Mouse (Mus musculus): ENCODE results near the gene AC161166.1. TPM values are rescaled to one million over a fixed set of nuclear protein-coding genes. Genes with fewer than 3 reads are reported as not detected.

Gene AC161166.1
- total and polyA plus RNA-seq, 2 experiments from 2014 or later = 0.10 TPM; not detected in 1

GRCm38 (mm10) chr7:24478911-24479310, 33.3 kb downstream of the AC161166.1 start:
- no peaks in the 10 kb centered on the region for H3K9me3 ChIP-seq (replicated peaks; ENCODE audit: control insufficient read depth, low read length)
- H3K4me2 ChIP-seq (ENCODE audit: low read depth, low read length) = no peak overlapping the region
- TF ChIP-seq EP300 (IDR thresholded peaks at IDR 0.05; ENCODE audit: low read depth) (no peak), CTCF (IDR thresholded peaks at IDR 0.05; ENCODE audit: low read depth) (no peak)
- ATAC-seq (ENCODE audit: insufficient read depth, low read depth) (no peak), DNase-seq (ENCODE audit: low spot score) (no peak)
- WGBS = 76% methylated on average over 5 of the region's 5 CpGs
- peaks cover 26% of the 10 kb centered on the region for H3K27me3 ChIP-seq (ENCODE audit: control insufficient read depth, insufficient read depth, low read length)
- no peak overlapping the region for H3K9ac ChIP-seq (replicated peaks; ENCODE audit: low read depth, low read length)
- H3K27ac ChIP-seq (ENCODE audit: low read depth) = no peak overlapping the region
- H3K36me3 ChIP-seq (replicated peaks; ENCODE audit: control insufficient read depth, insufficient read depth, low read length) = 0 out of 2 replicates have a peak, but pooled peaks cover 3% of the 10 kb centered on the region
- H3K4me1 ChIP-seq (ENCODE audit: control insufficient read depth, insufficient read depth) = peaks cover 6% of the 10 kb centered on the region; the same call in 1 of the 2 replicates
- H3K4me3 ChIP-seq (ENCODE audit: low read depth, low read length) = no peak overlapping the region

DNA sequence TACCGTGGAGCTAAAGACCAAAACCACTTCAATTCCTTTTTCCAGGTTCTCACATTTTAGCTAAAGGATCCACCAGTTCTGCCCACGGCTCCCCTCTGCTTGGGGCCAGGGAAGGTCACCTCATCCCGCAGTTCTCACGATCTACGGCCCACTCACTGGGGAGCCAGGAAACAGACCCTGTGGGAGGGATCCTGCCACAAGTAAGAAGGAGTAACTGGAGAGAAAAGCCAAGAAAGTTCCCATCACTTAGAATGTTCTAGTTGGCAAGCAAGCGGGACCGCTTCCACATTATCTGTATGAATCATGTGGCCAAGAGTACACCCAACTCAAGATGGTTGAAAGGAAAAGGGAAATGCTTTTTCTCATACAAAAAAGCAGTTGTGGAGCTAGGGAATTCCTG, 35.4 kb downstream of the AC161166.1 start:
- Histone ChIP-seq H3K4me1 (ENCODE audit: control insufficient read depth, insufficient read depth) (peaks cover 6% of the 10 kb centered on the region; the same call in 1 of the 2 replicates), H3K36me3 (replicated peaks; ENCODE audit: control insufficient read depth, insufficient read depth, low read length) (peaks cover 3% of the 10 kb centered on the region; the same call in 1 of the 2 replicates), H3K27ac (ENCODE audit: low read depth) (no peak overlapping the region), H3K27me3 (ENCODE audit: control insufficient read depth, insufficient read depth, low read length) (peaks cover 17% of the 10 kb centered on the region), H3K4me3 (ENCODE audit: low read depth, low read length) (no peak overlapping the region), H3K9ac (replicated peaks; ENCODE audit: low read depth, low read length) (no peak overlapping the region), H3K4me2 (ENCODE audit: low read depth, low read length) (no peak overlapping the region), H3K9me3 (replicated peaks; ENCODE audit: control insufficient read depth, low read length) (no peaks in the 10 kb centered on the region)
- TF ChIP-seq EP300 (IDR thresholded peaks at IDR 0.05; ENCODE audit: low read depth) (no peak), CTCF (IDR thresholded peaks at IDR 0.05; ENCODE audit: low read depth) (no peak)
- ATAC-seq (ENCODE audit: insufficient read depth, low read depth) = no peak
- WGBS = 66% methylated on average over 7 of the region's 7 CpGs
- no peak for DNase-seq (ENCODE audit: low spot score)

DNA sequence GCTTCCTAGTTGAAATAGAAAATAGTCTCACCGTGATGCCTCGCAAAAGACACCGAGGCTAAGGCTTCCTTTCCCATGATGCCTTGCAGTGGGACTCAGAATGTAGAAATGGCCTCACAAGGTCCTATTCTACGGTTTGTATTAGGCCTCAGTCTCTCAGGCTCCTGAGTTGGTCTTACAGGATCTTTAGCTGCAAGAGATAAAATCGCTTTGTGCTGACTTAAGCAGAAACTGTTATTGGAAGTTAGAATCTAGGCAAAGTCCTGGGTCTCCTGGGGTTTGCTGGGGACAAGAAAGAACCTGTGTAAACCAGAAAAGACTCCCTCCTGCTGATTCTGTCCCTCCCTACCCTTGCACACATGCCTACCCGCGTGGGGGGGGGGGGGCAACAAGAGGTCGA, 35.9 kb downstream of the AC161166.1 start:
- Histone ChIP-seq H3K9me3 (replicated peaks; ENCODE audit: control insufficient read depth, low read length) (no peaks in the 10 kb centered on the region), H3K4me2 (ENCODE audit: low read depth, low read length) (no peak overlapping the region), H3K27ac (ENCODE audit: low read depth) (no peak overlapping the region), H3K4me1 (ENCODE audit: control insufficient read depth, insufficient read depth) (0 out of 2 replicates have a peak, but pooled peaks cover 2% of the 10 kb centered on the region), H3K36me3 (replicated peaks; ENCODE audit: control insufficient read depth, insufficient read depth, low read length) (peaks cover 3% of the 10 kb centered on the region; the same call in 1 of the 2 replicates), H3K9ac (replicated peaks; ENCODE audit: low read depth, low read length) (no peak overlapping the region), H3K4me3 (ENCODE audit: low read depth, low read length) (no peak overlapping the region), H3K27me3 (ENCODE audit: control insufficient read depth, insufficient read depth, low read length) (peaks cover 12% of the 10 kb centered on the region)
- 77% methylated on average over 8 of the region's 8 CpGs for WGBS
- TF ChIP-seq CTCF (IDR thresholded peaks at IDR 0.05; ENCODE audit: low read depth) (no peak), EP300 (IDR thresholded peaks at IDR 0.05; ENCODE audit: low read depth) (no peak)
- ATAC-seq (ENCODE audit: insufficient read depth, low read depth) (no peak), DNase-seq (ENCODE audit: low spot score) (no peak)

DNA sequence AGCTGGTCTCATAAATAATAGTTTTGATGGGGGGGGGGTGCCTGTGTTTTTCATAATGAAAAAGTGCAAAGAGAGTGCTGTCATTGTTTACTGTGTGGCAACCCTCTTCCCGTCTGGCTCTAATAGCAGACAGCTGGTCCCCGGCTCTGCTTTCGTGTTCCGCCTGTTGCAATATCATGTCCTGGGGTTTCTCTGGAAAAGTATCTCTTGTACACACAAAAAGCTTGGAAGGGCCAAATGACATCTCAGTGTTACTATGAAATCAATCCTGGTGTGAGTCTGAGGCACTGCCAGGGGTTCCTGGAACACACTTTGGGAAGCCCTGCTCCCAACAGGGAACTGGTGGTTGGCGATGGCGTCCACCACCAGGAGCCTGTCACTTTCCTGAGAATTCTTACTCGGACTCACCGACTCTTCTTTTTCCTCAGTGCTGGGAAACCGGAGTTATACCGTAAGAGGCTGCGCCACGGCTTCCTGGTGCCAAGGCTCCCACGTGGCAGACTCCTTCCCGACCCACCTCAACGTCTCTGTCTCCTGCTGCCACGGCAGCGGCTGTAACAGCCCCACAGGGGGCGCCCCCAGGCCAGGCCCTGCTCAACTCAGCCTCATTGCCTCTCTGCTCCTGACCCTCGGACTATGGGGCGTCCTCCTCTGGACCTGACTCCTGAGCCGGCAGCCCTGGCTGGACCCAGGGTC, 37.3 kb downstream of the AC161166.1 start:
- no peaks in the 10 kb centered on the region for H3K4me1 ChIP-seq (ENCODE audit: control insufficient read depth, insufficient read depth)
- 43% methylated on average over 21 of the region's 21 CpGs for WGBS
- DNase-seq (ENCODE audit: low spot score) (no peak), ATAC-seq (ENCODE audit: insufficient read depth, low read depth) (no peak)
- no peak; the same call in 1 of the 2 replicates for TF ChIP-seq CTCF (IDR thresholded peaks at IDR 0.05; ENCODE audit: low read depth)
- H3K27me3 ChIP-seq (ENCODE audit: control insufficient read depth, insufficient read depth, low read length) = no peaks in the 10 kb centered on the region
- no peak overlapping the region for H3K27ac ChIP-seq (ENCODE audit: low read depth)
- H3K9ac ChIP-seq (replicated peaks; ENCODE audit: low read depth, low read length) = no peak overlapping the region
- no peak overlapping the region for H3K4me3 ChIP-seq (ENCODE audit: low read depth, low read length)
- no peak overlapping the region for H3K4me2 ChIP-seq (ENCODE audit: low read depth, low read length)
- H3K9me3 ChIP-seq (replicated peaks; ENCODE audit: control insufficient read depth, low read length) = no peaks in the 10 kb centered on the region
- peaks cover 3% of the 10 kb centered on the region; the same call in 1 of the 2 replicates for H3K36me3 ChIP-seq (replicated peaks; ENCODE audit: control insufficient read depth, insufficient read depth, low read length)

DNA sequence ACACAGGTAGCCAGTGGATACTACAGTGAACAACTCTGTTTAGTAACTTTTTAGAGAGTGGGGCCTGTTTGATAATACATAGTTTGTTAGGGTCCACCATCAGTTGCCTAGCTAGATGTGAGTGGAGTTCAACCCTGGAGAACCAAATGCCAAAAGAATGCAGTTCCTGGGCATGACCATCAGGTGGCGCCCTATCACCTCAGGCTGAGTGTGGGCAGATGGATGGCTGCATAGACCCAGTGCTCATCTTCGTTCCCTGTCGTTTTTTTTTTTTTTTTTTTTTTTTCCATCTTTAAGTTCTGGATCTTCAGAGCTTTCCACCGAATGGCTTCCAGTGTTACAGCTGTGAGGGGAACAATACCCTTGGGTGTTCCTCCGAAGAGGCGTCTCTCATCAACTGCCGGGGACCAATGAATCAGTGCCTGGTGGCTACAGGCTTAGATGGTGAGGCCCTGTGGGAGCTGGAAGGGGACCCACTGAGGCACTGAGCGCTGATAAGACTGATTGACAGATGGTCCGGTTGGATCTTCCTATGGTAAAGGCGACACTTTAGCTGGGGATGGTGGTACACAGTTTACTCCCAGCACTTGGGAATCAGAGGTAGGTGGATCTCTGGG, 38.2 kb downstream of the AC161166.1 start:
- DNase-seq (ENCODE audit: low spot score) (no peak), ATAC-seq (ENCODE audit: insufficient read depth, low read depth) (peak; percentile 37)
- Histone ChIP-seq H3K36me3 (replicated peaks; ENCODE audit: control insufficient read depth, insufficient read depth, low read length) (peaks cover 3% of the 10 kb centered on the region; the same call in 1 of the 2 replicates), H3K27ac (ENCODE audit: low read depth) (no peak overlapping the region), H3K4me1 (ENCODE audit: control insufficient read depth, insufficient read depth) (no peaks in the 10 kb centered on the region), H3K4me3 (ENCODE audit: low read depth, low read length) (no peak overlapping the region), H3K9me3 (replicated peaks; ENCODE audit: control insufficient read depth, low read length) (no peaks in the 10 kb centered on the region), H3K4me2 (ENCODE audit: low read depth, low read length) (no peak overlapping the region), H3K9ac (replicated peaks; ENCODE audit: low read depth, low read length) (no peak overlapping the region), H3K27me3 (ENCODE audit: control insufficient read depth, insufficient read depth, low read length) (no peaks in the 10 kb centered on the region)
- TF ChIP-seq EP300 (IDR thresholded peaks at IDR 0.05; ENCODE audit: low read depth) = no peak
- peak; percentile 91 for TF ChIP-seq CTCF (IDR thresholded peaks at IDR 0.05; ENCODE audit: low read depth)
- 50% methylated on average over 10 of the region's 10 CpGs for WGBS
